Mouse (Mus musculus): ENCODE measurements around the gene Klhl22. TPM values are rescaled to one million over a fixed set of nuclear protein-coding genes. Genes with fewer than 3 reads are reported as not detected.
A peak's percentile ranks its signal among the peaks of the same experiment; 100 is the strongest.
"Not testable (repeated sequence)": the region's sequence is repeated elsewhere in the genome, so short reads cannot be mapped to it uniquely, and the experiment has no call there.

Klhl22 gene
- total RNA-seq (2015; ENCODE audit: low replicate concordance) (4.2 and 5.4 TPM in 2 replicates), total RNA-seq (2017; ENCODE audit: low replicate concordance) (3.7 and 3.9 TPM in 2 replicates)

DNA sequence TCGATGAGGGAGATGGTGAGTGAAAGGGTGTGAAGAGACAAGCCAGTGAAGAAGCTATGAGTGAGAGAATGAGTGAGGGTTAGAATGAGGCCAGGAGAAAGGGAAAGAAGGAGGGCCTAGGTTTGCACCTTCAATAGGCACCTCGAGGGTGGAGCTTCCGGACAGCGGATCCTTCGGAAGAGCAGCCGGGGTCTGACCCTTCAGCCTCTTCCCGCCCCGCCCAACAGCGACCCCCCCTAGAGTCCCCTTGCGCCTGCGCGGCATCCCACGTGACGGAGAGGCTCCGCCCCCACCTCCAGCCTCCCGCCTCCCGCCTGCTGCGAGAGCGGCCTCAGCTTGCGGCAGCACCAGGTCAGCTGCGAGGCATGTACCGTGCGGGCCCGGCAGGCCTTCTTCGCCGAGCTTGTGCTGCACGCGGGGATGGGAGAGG is at the start of gene Klhl22:
TSS of gene Klhl22 (plus strand) at position 275 of the 430 bp plus-strand sequence.
- peak; percentile 81 for ATAC-seq (replicated peaks; ENCODE audit: low FRiP score, poor library complexity, severe bottlenecking)

DNA sequence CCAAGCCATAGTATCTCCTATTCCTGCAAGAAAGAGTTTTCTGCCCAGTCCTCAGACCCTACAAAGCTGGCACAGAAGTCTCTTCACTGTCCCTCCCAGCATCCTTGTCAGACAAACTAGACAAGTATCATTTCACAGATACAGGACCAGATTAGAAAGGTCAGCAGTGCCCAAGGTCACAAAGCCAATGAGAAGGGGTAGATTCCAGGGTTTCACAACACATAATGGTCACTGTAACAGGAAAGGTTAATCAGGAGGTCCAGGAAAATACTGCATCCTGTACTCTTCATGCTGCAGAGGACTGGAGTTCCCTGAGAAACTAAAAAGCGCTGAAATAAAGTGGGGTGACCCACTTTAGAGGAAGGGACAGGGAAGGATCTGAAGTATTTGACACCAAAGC is 41.6 kb upstream of the Klhl22 start:
- no peak for ATAC-seq (replicated peaks; ENCODE audit: low FRiP score, poor library complexity, severe bottlenecking)

DNA sequence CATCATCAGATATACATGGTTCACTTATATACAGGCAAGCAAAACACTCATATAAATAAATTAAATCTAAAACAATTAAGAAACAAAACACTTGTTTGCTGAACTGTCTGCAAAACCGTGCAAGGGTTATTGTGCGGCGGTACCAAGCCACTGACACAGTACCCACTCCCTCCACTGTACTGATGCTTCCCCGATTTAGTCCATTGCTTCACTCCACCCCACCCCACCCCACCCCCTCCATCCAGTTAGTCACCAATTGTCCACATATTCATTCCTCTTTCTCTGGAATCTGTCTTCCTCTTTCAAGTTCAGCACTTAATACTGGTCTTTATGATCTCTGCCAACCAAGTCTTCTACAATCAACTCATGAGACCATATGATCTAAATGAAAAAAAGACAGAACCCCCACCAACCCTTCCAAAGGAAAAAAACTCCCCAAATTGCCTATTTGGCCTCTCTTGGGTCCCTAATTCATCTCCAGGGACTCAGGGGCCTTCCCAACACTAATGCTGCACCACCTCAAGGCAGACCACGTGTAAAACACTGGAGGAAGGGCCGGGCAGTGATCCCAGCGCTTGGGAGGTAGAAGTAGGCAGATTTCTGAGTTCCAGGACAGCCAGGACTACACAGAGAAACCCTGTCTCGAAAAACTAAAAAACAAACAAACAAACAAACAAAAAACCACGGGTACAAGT is 38.2 kb upstream of the Klhl22 start:
- ATAC-seq (replicated peaks; ENCODE audit: low FRiP score, poor library complexity, severe bottlenecking): no peak

DNA sequence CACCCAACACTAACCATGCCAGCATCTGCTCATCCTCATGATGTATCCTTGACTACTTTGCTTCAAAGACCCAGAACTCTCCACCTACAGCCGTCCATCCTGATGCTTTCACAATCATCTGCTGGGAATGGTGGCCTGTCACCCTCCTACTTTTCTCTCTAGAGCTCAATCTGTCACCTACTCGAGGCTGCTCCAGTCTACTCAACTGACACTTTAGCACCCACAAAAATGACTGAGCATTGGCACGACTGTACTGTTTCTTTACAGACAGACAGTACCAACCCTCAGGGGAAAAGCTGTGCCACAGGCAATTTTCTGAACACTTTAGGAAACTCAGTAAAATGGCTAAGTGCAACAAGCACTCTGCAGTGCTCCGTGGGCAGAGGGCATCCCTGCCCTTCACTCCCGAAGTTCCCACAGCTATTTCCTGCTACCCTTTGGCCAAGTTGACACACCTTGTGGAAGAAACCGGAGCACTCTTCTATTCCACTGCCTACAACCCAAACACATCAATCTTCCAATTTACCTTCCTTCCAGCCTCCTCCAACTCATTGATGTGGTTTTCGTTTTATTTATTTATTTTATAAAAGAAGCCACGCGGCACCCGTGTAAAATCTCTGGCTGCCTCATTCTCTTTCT is 37.5 kb upstream of the Klhl22 start:
- peak; percentile 32 for ATAC-seq (replicated peaks; ENCODE audit: low FRiP score, poor library complexity, severe bottlenecking)

DNA sequence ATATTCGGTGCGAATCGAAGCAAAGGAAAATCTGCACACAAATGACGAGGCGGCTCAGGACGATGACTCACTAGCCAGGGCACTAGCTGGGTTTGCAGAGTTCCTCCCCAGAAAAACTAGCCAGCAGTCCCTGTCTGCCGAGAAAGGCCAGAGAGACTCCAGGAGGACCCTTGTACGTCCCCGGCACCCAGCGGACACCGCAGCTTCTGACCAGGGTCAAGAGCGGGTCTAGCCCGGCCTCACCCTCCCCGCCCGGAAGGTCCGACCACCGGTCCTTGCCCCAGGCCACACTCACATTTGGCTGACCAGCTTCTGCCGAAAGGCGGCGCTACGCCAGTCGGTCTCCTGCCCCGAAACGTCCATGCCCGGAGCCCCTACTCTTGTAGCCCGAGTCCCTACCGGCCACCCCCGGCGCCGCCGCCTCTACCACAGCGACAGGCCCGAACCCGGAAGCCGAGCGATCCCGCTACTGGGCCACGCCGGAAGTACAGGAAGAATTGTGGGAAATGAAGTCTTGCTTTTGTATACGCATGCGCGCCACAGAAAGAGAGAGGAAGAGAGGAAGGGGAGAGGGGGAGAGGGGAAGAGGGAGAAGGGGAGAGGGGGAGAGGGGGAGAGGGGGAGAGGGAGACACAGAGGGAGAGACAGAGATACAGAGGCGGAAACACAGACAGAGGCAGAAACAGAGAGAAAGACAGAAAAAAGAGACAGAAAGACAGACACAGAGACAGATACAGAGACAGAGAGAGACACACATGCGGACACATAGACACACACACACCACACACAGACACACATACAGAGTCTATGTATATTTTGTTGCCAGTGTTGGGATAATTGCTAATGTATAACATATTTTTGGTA is 36.7 kb upstream of the Klhl22 start:
- peak; percentile 93 for ATAC-seq (replicated peaks; ENCODE audit: low FRiP score, poor library complexity, severe bottlenecking)

DNA sequence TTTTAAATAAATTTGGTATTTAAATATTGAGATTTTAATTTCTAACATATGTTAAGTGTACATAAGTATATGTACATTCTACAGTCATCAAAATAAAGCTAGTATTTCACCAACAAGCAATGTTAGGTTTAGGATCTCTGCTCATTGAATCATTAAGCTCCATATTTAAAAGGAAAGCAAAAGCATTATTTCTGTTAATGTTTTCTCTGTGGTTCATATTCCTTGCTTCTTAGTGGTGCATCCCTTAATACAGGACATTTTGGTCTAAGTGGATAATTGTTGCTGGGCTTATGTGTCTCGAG is 36.1 kb upstream of the Klhl22 start:
- ATAC-seq (replicated peaks; ENCODE audit: low FRiP score, poor library complexity, severe bottlenecking): no peak

DNA sequence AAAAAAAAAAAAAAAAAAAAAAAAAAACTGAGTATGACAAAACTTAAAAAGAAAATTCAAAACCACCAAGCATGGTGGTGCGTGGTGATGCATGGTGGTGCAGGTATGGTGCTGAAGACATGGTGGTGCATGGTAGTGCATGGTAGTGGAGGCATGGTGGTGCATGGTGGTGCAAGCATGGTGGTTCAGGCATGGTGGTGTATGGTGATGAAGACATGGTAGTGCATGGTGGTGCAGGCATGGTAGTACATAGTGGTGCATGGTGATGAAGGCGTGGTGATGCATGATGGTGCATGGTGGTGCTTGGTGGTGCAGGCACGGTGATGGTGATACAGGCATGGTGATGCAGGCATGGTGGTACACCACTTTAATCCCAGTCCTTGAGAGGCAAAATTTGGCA is 35.0 kb upstream of the Klhl22 start:
- ATAC-seq (replicated peaks; ENCODE audit: low FRiP score, poor library complexity, severe bottlenecking): no peak

DNA sequence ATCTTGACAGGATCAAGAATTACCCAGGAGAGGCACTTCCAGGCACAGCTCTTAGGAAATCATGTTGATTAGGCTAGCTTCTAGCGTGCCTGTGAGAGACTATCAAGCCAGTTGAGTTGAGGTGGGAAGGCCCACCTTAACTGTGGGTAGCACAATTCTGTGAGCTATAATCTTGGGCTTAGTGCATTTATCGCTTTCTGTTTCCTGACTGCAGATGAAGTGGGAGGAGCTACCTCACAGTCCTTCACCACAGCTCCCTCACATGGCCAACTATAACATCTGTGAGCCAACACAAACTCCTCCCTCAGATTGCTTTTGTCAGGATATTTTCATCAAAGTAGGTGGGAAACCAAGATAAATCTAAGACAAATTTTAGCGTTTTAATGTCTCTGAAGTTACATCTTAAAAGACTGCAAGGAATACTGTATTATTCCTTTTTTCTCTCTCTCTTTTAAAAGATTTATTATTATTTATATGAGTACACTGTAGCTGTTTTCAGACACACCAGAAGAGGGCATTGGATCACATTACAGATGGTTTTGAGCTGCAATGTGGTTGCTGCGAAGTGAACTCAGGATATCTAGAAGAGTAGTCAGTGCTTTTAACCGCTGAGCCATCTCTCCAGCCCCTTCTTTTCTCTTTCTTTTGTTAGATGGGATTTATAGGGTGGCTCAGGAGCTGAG is 32.1 kb upstream of the Klhl22 start:
- ATAC-seq (replicated peaks; ENCODE audit: low FRiP score, poor library complexity, severe bottlenecking): peak; percentile 86

DNA sequence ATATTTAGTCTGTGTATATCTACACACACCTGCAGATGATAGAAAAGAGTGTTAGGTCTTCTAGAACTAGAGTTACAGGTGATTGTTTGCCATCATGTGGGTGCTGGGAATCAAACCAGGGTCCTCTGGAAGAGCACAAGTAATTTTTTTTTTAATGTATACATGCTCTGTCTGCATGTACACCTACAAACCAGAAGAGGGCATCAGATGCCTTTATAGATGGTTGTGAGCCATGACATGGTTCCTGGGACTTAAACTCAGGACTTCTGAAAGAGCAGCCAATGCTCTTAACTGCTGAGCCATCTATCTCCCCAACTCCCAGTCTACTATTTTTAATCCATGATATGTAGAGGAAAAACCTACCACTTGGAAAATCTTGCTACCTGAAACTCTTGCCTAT is 29.4 kb upstream of the Klhl22 start:
- no peak for ATAC-seq (replicated peaks; ENCODE audit: low FRiP score, poor library complexity, severe bottlenecking)

DNA sequence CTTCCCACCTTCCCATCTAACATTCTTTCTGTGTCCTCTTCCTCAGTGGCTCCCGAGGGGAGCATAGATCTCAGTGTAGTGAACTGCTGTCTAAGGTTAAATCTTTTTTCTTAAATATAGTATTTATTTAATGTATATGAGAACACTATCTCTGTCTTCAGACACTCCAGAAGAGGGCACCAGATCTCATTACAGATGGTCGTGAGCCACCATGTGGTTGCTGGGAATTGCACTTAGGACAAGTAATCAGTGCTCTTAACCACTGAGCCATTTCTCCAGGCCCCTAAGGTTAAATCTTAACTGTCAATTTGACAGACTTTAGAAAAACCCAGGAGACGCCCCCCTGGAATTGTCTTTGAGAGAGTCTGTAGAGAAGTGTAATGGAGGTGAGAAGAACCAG is 27.4 kb upstream of the Klhl22 start:
- no peak for ATAC-seq (replicated peaks; ENCODE audit: low FRiP score, poor library complexity, severe bottlenecking)

DNA sequence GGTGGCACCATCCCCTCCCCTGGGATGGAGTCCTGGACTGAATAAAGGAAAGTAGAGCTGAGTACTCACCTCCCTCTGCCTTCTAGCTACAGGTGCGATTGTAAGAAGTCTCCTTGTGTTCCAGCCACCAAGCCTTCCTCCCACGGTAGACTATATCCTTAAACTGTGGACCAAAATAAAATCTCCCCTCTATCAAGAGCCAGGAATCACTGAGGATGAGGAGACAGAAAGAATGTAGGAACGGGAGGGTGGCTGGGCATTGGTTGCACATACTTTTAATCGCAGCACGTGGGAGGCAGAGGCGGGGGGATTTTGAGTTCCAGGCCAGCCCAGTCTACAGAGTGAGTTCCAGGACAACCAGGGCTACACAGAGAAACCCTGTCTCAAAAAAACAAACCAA is 27.0 kb upstream of the Klhl22 start:
- ATAC-seq (replicated peaks; ENCODE audit: low FRiP score, poor library complexity, severe bottlenecking): no peak

DNA sequence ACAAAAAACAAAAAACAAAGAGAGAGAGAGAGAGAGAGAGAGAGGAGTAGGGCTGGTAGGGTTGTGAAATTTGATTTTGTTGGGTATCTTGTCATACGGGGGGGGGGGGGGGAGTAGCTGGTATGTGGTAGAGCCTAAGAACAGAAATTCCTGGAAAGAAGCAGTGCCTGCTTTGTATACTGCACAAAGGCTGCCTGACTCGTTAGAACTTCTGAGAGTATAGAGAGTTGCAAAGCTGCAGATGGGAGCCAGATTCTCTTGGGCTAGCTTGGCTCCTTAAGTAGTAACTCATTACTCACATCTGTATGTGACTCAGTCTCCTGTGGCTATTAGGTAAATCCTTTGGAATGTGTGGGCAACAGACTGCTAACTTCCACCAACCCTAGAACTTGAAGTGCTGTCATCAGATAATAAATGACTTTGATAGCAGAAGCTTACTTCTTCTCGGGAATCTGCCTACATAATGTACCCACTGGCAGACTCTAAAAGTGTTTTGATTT is 26.5 kb upstream of the Klhl22 start, which contains the start of gene Med15:
TSS of gene Med15 (minus strand) at position 51 of the 500 bp plus-strand sequence.
- ATAC-seq (replicated peaks; ENCODE audit: low FRiP score, poor library complexity, severe bottlenecking): no peak

DNA sequence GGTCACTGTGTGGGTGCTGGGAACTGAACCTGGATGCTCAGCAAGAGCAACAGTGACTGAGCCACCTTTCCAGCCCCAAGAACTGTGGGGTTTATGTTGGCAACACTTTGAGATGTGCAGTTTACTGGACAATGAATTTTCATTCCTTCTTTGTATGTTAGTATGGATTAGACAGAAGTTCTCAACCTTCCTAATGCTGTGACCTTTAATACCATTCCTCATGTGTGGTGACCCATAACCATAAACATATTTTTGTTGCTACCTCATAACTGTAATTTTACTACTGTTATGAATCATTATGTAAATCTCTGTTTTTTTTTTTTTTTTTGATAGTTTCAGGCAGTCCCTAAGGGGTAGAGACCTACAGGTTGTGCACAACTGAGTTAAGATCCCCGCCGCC is 25.8 kb upstream of the Klhl22 start:
- ATAC-seq (replicated peaks; ENCODE audit: low FRiP score, poor library complexity, severe bottlenecking): no peak

DNA sequence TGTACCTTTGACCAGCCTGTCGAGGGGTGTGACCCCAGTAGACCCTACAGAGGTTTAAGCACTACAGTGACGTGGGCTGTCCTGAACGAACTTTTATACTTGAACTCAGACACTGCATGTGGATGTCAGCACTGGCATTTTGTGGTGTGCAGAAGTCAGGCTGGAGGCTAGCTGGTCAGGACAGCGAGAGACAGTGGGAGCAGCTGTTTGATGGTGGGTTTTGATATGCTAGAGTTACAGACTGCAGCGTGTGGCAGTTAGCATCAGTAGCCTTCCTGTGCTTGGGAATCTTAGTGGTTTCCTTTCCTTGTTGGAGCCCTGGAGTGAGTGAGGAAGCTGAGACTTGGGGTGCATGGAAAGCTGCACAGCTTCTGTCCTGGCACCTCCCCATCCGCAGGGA is 24.5 kb upstream of the Klhl22 start:
- not testable (repeated sequence) for ATAC-seq (replicated peaks; ENCODE audit: low FRiP score, poor library complexity, severe bottlenecking)

DNA sequence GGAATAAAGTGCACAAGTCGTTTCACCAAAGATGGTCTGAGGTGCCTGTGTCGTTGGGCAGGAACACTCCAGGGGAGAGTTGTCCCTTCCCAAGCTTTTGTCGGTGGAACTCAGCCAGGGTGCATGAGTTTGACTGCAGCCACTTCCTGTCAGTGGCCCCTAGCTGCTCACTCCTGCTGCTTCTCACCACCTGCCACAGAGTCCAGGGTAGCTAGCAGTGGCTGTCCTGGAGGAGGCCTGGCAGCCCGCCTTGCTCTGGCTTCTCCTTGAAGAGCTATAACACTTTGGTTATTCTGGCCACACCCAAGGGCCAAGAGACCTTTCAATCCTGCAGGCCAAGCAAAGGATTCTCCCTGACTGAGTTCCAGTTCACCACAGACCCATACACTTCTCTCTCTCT is 23.3 kb upstream of the Klhl22 start:
- no peak for ATAC-seq (replicated peaks; ENCODE audit: low FRiP score, poor library complexity, severe bottlenecking)

DNA sequence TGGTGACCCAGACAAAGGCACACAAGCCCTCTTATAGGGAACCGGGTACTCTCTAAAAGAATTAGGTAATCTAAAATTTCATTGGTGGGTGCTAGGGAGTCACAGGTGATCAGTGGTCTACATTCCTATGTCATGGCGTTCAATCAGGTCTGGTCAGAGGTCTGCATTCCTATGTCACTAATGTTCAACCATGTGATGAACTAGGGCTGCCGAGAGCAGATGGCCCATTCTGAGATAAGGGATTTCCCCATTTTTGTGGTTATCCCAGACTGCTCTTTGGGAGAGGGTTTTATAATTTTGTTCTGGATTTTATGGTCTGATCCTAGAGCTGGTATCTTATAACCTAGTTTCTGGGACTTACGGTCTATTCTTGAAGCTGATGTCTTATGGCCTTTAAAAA is 19.3 kb upstream of the Klhl22 start:
- no peak for ATAC-seq (replicated peaks; ENCODE audit: low FRiP score, poor library complexity, severe bottlenecking)

DNA sequence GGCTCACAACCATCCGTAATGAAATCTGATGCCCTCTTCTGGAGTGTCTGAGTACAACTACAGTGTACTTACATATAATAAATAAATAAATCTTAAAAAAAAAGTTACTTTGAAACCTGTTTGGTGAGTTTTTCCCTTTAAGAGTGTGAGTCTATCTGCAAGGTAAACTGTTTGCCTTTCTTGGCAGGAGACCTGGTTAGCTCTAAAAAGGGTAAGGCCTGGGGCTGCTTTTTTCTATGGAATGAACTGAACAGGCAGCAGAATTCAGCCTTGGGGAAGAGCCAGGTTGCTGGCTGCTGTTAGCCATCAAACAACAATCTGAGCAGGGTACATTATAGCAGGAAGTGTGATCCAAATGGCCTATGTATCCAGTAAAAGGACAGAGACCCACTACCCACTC is 16.6 kb upstream of the Klhl22 start:
- ATAC-seq (replicated peaks; ENCODE audit: low FRiP score, poor library complexity, severe bottlenecking): no peak

DNA sequence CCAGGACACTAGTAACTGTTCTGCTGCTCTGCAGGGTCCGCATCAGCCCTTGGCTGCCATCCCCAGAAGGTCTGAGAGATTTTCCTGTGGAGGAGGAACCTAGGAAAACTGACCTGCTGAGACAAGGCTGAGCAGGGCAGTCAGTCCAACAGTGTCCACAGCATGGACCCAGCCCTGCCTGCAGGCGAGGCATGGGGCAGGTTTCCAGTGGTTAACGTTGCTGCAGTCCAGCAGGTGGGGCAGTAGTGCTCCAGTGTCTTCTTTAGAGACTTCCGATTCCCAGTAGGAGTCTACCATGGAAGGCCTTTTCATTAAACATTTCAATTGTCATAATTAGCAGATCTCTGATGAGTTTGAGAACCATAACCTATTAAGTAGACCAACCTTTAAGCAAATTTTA is 16.1 kb upstream of the Klhl22 start:
- no peak for ATAC-seq (replicated peaks; ENCODE audit: low FRiP score, poor library complexity, severe bottlenecking)

DNA sequence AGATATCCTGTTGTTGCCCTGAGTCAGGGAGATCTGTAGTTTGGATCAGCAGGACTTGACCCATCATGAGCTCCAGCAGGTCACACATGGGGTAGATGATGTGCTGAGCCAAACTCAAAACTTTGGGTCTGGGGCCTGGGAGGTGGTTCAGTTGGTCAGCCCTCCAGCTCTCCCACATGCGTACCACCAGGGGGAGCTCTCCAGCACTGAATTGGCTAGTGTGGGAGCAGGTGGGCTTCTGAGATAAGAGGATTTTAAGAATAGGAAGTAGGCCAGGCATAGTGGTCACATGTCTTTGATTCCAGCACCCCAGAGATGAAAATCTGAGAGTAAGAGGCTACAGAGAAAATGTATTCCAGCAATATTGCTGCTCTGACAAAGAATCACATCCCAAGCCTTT is 14.9 kb upstream of the Klhl22 start:
- peak; percentile 73; the same call in 1 of the 2 replicates for ATAC-seq (replicated peaks; ENCODE audit: low FRiP score, poor library complexity, severe bottlenecking)

DNA sequence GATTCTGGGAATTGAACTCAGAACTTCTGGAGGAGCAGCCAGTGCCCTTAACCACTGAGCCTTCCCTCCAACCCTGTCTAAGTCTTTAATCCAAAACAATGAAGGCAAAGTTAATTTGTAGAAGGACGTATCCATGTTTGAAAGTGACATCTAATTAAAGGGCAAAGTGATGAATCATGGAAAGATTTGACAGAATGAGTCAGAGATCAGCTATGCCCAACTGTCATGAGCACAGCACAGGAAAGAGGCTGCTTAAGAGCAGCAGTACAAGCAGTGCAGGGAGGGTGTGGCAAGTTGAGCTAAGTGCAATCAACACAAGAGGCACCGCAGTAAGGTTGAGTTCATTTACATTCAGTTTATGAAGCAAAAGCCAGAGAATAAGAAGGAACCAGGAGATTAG is 14.4 kb upstream of the Klhl22 start:
- no peak for ATAC-seq (replicated peaks; ENCODE audit: low FRiP score, poor library complexity, severe bottlenecking)

Data from erythroid progenitor cell, adult 5-6 weeks (primary cell).